Mouse (Mus musculus) heart, postnatal 0 days (tissue): ENCODE data around the gene Hist1h2bn. TPM values are rescaled to one million over a fixed set of nuclear protein-coding genes. Genes with fewer than 3 reads are reported as not detected.
"Not testable (repeated sequence)": the region's sequence is repeated elsewhere in the genome, so short reads cannot be mapped to it uniquely, and the experiment has no call there.

Experiments used
- ATAC-seq: fragments of 200-750 bp; cut with Nextera tagmentation; 2 replicates; pipeline ENCODE4 v1.8.0; 2017; ENCODE audit warnings: low read depth, moderate number of reproducible peaks, moderate library complexity; ENCODE audit not compliant: insufficient read depth
- DNase-seq: peaks from one replicate; pipeline ENCODE4 v3.0.0-alpha.2; 2016; ENCODE audit warnings: low spot score
- H3K27ac ChIP-seq: fragments of 300-500 bp; sonication (generic); 2 replicates; pipeline ENCODE4 v1.5.1; 2014; ENCODE audit warnings: low read depth, mild to moderate bottlenecking
- H3K27me3 ChIP-seq: fragments of 300-500 bp; sonication (generic); 2 replicates; pipeline ENCODE4 v1.6.1; 2014; ENCODE audit warnings: low read length, mixed read lengths; ENCODE audit not compliant: control insufficient read depth, insufficient read depth
- H3K36me3 ChIP-seq: fragments of 300-500 bp; sonication (generic); replicated peaks from 2 replicates; pipeline ENCODE4 v1.6.1; 2014; ENCODE audit warnings: low read length, mixed read lengths; ENCODE audit not compliant: control insufficient read depth, insufficient read depth
- H3K4me1 ChIP-seq: fragments of 300-500 bp; sonication (generic); 2 replicates; pipeline ENCODE4 v1.6.1; 2014; ENCODE audit warnings: antibody characterized with exemption; ENCODE audit not compliant: control insufficient read depth, insufficient read depth
- H3K4me2 ChIP-seq: fragments of 300-500 bp; sonication (generic); 2 replicates; pipeline ENCODE4 v1.6.1; 2014; ENCODE audit warnings: low read depth, mild to moderate bottlenecking, low read length, moderate library complexity
- H3K4me3 ChIP-seq: fragments of 300-500 bp; sonication (generic); 2 replicates; pipeline ENCODE4 v1.5.1; 2014; ENCODE audit warnings: low read depth, low read length
- H3K9ac ChIP-seq: fragments of 300-500 bp; sonication (generic); replicated peaks from 2 replicates; pipeline ENCODE4 v1.6.1; 2014; ENCODE audit warnings: low read depth, low read length, mixed read lengths
- H3K9me3 ChIP-seq: fragments of 300-500 bp; sonication (generic); replicated peaks from 2 replicates; pipeline ENCODE4 v1.6.1; 2016; ENCODE audit warnings: low read length; ENCODE audit not compliant: control insufficient read depth
- CTCF ChIP-seq: IDR thresholded peaks from 2 replicates; pipeline ENCODE4 v1.5.1; 2016; ENCODE audit warnings: antibody characterized with exemption, control low read depth, low read depth
- EP300 ChIP-seq: IDR thresholded peaks from 2 replicates; pipeline ENCODE4 v1.6.1; 2016; ENCODE audit warnings: antibody characterized with exemption, low read depth
- WGBS: fragments of 180-500 bp; shearing (Covaris S2); extraction: QIAGEN DNeasy Blood & Tissue Kit; methylation state at CpG from one replicate; pipeline ENCODE4 v1.1.7; 2014; 5-methylcytosine and 5-hydroxymethylcytosine counted together
- microRNA-seq: library from miRNA; unstranded; fragments of <30 nt; microRNA quantifications from one replicate; pipeline ENCODE4, GENCODE M21; 2016
- polyA plus RNA-seq: library from polyadenylated mRNA; unstranded; fragments of >200 nt; fragmentation: Nextera tagmentation; extraction: Ambion mirVana; gene quantifications from 2 replicates; pipeline ENCODE4 v1.2.1, GENCODE M21; 2015
- total RNA-seq: library from RNA; depleted of rRNA; stranded (reverse); fragments of >200 nt; gene quantifications from 2 replicates; pipeline ENCODE4 v1.2.3, GENCODE M21; 2014; ENCODE audit warnings: low replicate concordance; rRNA removed

The Hist1h2bn gene
- total and polyA plus RNA-seq, 2 experiments from 2014 or later: 0.94 to 1,692 TPM

GRCm38 (mm10) chr13:21789925-21790324, 36.0 kb downstream of the Hist1h2bn start:
- H3K36me3 ChIP-seq: no peaks in the 10 kb centered on the region
- no peak for TF ChIP-seq CTCF
- TF ChIP-seq EP300: no peak
- H3K4me1 ChIP-seq: peaks cover 24% of the 10 kb centered on the region
- 57% methylated on average over 6 of the region's 6 CpGs for WGBS
- H3K9me3 ChIP-seq: no peaks in the 10 kb centered on the region
- DNase-seq (no peak), ATAC-seq (no peak)
- no peak overlapping the region for H3K27ac ChIP-seq
- no peak overlapping the region for H3K9ac ChIP-seq
- no peak overlapping the region for H3K4me2 ChIP-seq
- no peak overlapping the region for H3K4me3 ChIP-seq
- H3K27me3 ChIP-seq: no peaks in the 10 kb centered on the region

- H3K27ac ChIP-seq: no peak overlapping the region
- DNase-seq (peak; percentile 18), ATAC-seq (no peak)
- H3K4me2 ChIP-seq: peak overlapping the region; percentile 60
- peak overlapping the region; percentile 18 for H3K9ac ChIP-seq
- H3K4me3 ChIP-seq: peak overlapping the region; percentile 30
- no peaks in the 10 kb centered on the region for H3K36me3 ChIP-seq
- TF ChIP-seq EP300 (no peak), CTCF (no peak)
- H3K27me3 ChIP-seq: no peaks in the 10 kb centered on the region
- H3K9me3 ChIP-seq: no peaks in the 10 kb centered on the region
- H3K4me1 ChIP-seq: peaks cover 22% of the 10 kb centered on the region
- 7% methylated on average over 18 of the region's 18 CpGs for WGBS
Observed at GRCm38 (mm10) chr13:21790601-21791283, 36.8 kb downstream of the Hist1h2bn start.

GRCm38 (mm10) chr13:21795584-21795983, 41.7 kb downstream of the Hist1h2bn start:
- Histone ChIP-seq H3K9me3 (no peaks in the 10 kb centered on the region), H3K27me3 (no peaks in the 10 kb centered on the region), H3K27ac (no peak overlapping the region), H3K4me2 (no peak overlapping the region), H3K9ac (no peak overlapping the region), H3K4me3 (no peak overlapping the region), H3K36me3 (no peaks in the 10 kb centered on the region), H3K4me1 (peaks cover 5% of the 10 kb centered on the region; the same call in 1 of the 2 replicates)
- TF ChIP-seq CTCF: no peak
- ATAC-seq (no peak), DNase-seq (no peak)
- WGBS: 87% methylated on average over 7 of the region's 7 CpGs

DNA sequence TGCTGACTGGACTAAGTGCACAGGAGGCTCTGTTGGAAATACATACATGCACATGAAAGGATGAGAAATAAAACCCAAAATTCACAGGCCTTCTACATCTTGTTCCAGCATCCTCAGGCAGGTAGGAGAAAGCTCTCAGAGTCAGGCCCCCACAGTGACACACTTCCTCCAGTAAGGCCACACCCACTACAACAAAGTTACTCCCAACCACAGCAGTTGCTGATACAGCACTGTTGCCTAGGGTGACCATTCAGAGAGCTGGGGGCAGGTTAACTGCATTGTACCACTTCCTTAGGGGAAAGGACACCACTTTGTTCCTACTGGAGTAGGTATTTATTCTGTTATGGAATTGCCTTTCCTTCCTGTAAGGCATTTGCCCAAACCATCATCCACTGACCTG, 43.2 kb downstream of the Hist1h2bn start:
- not testable (repeated sequence) for H3K4me3 ChIP-seq, H3K4me2 ChIP-seq, H3K36me3 ChIP-seq, ATAC-seq, H3K9me3 ChIP-seq, H3K9ac ChIP-seq, H3K27ac ChIP-seq, DNase-seq, H3K27me3 ChIP-seq, H3K4me1 ChIP-seq

GRCm38 (mm10) chr13:21803058-21803457, 49.1 kb downstream of the Hist1h2bn start:
- H3K9ac ChIP-seq, H3K36me3 ChIP-seq, H3K9me3 ChIP-seq, H3K27me3 ChIP-seq, H3K4me3 ChIP-seq, H3K27ac ChIP-seq, DNase-seq, H3K4me1 ChIP-seq, H3K4me2 ChIP-seq: not testable (repeated sequence)
- no CpG with 5 or more reads among the region's 4 CpGs for WGBS
- peak; percentile 66; the same call in 1 of the 2 replicates for ATAC-seq

Small RNA genes lying within 50 kb of the gene (microRNA-seq; reads per million reads assigned to microRNA genes)
- gene Gm44346: not detected
- not detected for gene Gm44357
- gene Gm44367: not detected
- gene Gm44454: not detected

Other genes with a start within 250 kb of the Hist1h2bn start
- 7.1 and 10.9 TPM in 2 replicates for gene Zkscan8, start 223.0 kb upstream of the Hist1h2bn start, total RNA-seq
- 3.0 and 3.4 TPM in 2 replicates for gene Zkscan8, start 223.0 kb upstream of the Hist1h2bn start, polyA plus RNA-seq
- gene Olfr1366, start 211.3 kb upstream of the Hist1h2bn start, total RNA-seq: not detected in 2 replicates
- not detected in 2 replicates for gene Olfr1366, start 211.3 kb upstream of the Hist1h2bn start, polyA plus RNA-seq
- gene Olfr1535, start 194.2 kb upstream of the Hist1h2bn start, total RNA-seq: not detected in 2 replicates
- 0.03 TPM in 1 of 2 replicates, not detected in the other for gene Olfr1535, start 194.2 kb upstream of the Hist1h2bn start, polyA plus RNA-seq
- gene Olfr1364, start 172.4 kb upstream of the Hist1h2bn start, total RNA-seq: not detected in 2 replicates
- gene Olfr1364, start 172.4 kb upstream of the Hist1h2bn start, polyA plus RNA-seq: not detected in 2 replicates
- gene Olfr1362, start 140.1 kb upstream of the Hist1h2bn start, total RNA-seq: not detected in 2 replicates
- not detected in 2 replicates for gene Olfr1362, start 140.1 kb upstream of the Hist1h2bn start, polyA plus RNA-seq
- not detected in 2 replicates for gene Olfr11, start 111.6 kb upstream of the Hist1h2bn start, total RNA-seq
- gene Olfr11, start 111.6 kb upstream of the Hist1h2bn start, polyA plus RNA-seq: not detected in 2 replicates
- not detected in 2 replicates for gene Olfr1361, start 90.7 kb upstream of the Hist1h2bn start, total RNA-seq
- not detected in 2 replicates for gene Olfr1361, start 90.7 kb upstream of the Hist1h2bn start, polyA plus RNA-seq
- not detected in 2 replicates for gene Olfr1360, start 76.7 kb upstream of the Hist1h2bn start, total RNA-seq
- gene Olfr1360, start 76.7 kb upstream of the Hist1h2bn start, polyA plus RNA-seq: not detected in 2 replicates
- not detected in 2 replicates for gene Olfr1359, start 56.0 kb upstream of the Hist1h2bn start, total RNA-seq
- gene Olfr1359, start 56.0 kb upstream of the Hist1h2bn start, polyA plus RNA-seq: not detected in 2 replicates
- gene Hist1h2bl, start 38.0 kb upstream of the Hist1h2bn start, total RNA-seq: 431 and 666 TPM in 2 replicates
- gene Hist1h2bl, start 38.0 kb upstream of the Hist1h2bn start, polyA plus RNA-seq: 0.55 and 0.98 TPM in 2 replicates
- 828 and 1,538 TPM in 2 replicates for gene Hist1h2ai, start 37.7 kb upstream of the Hist1h2bn start, total RNA-seq
- 3.6 and 4.3 TPM in 2 replicates for gene Hist1h2ai, start 37.7 kb upstream of the Hist1h2bn start, polyA plus RNA-seq
- gene Hist1h3h, start 36.5 kb upstream of the Hist1h2bn start, total RNA-seq: 1,332 and 1,437 TPM in 2 replicates
- 1.8 TPM in 1 of 2 replicates, not detected in the other for gene Hist1h3h, start 36.5 kb upstream of the Hist1h2bn start, polyA plus RNA-seq
- 1,438 and 1,618 TPM in 2 replicates for gene Hist1h2bm, start 32.1 kb upstream of the Hist1h2bn start, total RNA-seq
- 0.60 and 0.90 TPM in 2 replicates for gene Hist1h2bm, start 32.1 kb upstream of the Hist1h2bn start, polyA plus RNA-seq
- gene Hist1h4j, start 19.1 kb upstream of the Hist1h2bn start, total RNA-seq: 962 and 1,129 TPM in 2 replicates
- 0.20 and 0.27 TPM in 2 replicates for gene Hist1h4j, start 19.1 kb upstream of the Hist1h2bn start, polyA plus RNA-seq
- gene Hist1h4k, start 3.6 kb upstream of the Hist1h2bn start, total RNA-seq: 470 and 1,132 TPM in 2 replicates
- gene Hist1h4k, start 3.6 kb upstream of the Hist1h2bn start, polyA plus RNA-seq: 0.55 and 1.4 TPM in 2 replicates
- 128 and 633 TPM in 2 replicates for gene Hist1h2ak, start 296 bp upstream of the Hist1h2bn start, total RNA-seq
- gene Hist1h2ak, start 296 bp upstream of the Hist1h2bn start, polyA plus RNA-seq: 10.3 and 10.7 TPM in 2 replicates
- gene Hist1h1b, start 26.5 kb downstream of the Hist1h2bn start, total RNA-seq: 356 and 550 TPM in 2 replicates
- gene Hist1h1b, start 26.5 kb downstream of the Hist1h2bn start, polyA plus RNA-seq: 4.7 and 5.4 TPM in 2 replicates
- gene Hist1h3i, start 29.2 kb downstream of the Hist1h2bn start, total RNA-seq: 602 and 1,805 TPM in 2 replicates
- 21.5 and 25.8 TPM in 2 replicates for gene Hist1h3i, start 29.2 kb downstream of the Hist1h2bn start, polyA plus RNA-seq
- 677 and 1,354 TPM in 2 replicates for gene Hist1h2an, start 33.1 kb downstream of the Hist1h2bn start, total RNA-seq
- gene Hist1h2an, start 33.1 kb downstream of the Hist1h2bn start, polyA plus RNA-seq: 1.8 and 3.3 TPM in 2 replicates
- 250 and 332 TPM in 2 replicates for gene Hist1h2bp, start 33.3 kb downstream of the Hist1h2bn start, total RNA-seq
- 0.34 and 0.55 TPM in 2 replicates for gene Hist1h2bp, start 33.3 kb downstream of the Hist1h2bn start, polyA plus RNA-seq
- gene Hist1h2bq, start 56.1 kb downstream of the Hist1h2bn start, total RNA-seq: 1,204 and 1,722 TPM in 2 replicates
- 5.6 and 6.3 TPM in 2 replicates for gene Hist1h2bq, start 56.1 kb downstream of the Hist1h2bn start, polyA plus RNA-seq
- not detected in 2 replicates for gene Hist1h2ao, start 56.3 kb downstream of the Hist1h2bn start, total RNA-seq
- gene Hist1h2ao, start 56.3 kb downstream of the Hist1h2bn start, polyA plus RNA-seq: not detected in 2 replicates
- 1.1 and 2.7 TPM in 2 replicates for gene Hist1h4m, start 57.6 kb downstream of the Hist1h2bn start, total RNA-seq
- gene Hist1h4m, start 57.6 kb downstream of the Hist1h2bn start, polyA plus RNA-seq: not detected in 2 replicates
- 3,661 and 3,822 TPM in 2 replicates for gene Hist1h4n, start 78.1 kb downstream of the Hist1h2bn start, total RNA-seq
- 2.0 and 2.4 TPM in 2 replicates for gene Hist1h4n, start 78.1 kb downstream of the Hist1h2bn start, polyA plus RNA-seq
- gene Hist1h2ap, start 79.4 kb downstream of the Hist1h2bn start, total RNA-seq: 1,615 and 1,927 TPM in 2 replicates
- 664 and 726 TPM in 2 replicates for gene Hist1h2ap, start 79.4 kb downstream of the Hist1h2bn start, polyA plus RNA-seq
- gene Hist1h2br, start 79.6 kb downstream of the Hist1h2bn start, total RNA-seq: 929 and 1,160 TPM in 2 replicates
- 5.2 and 6.5 TPM in 2 replicates for gene Hist1h2br, start 79.6 kb downstream of the Hist1h2bn start, polyA plus RNA-seq
- gene Zfp184, start 191.0 kb downstream of the Hist1h2bn start, total RNA-seq: 1.1 and 1.7 TPM in 2 replicates
- gene Zfp184, start 191.0 kb downstream of the Hist1h2bn start, polyA plus RNA-seq: 2.1 and 2.6 TPM in 2 replicates
- gene Pom121l2, start 227.1 kb downstream of the Hist1h2bn start, total RNA-seq: not detected in 2 replicates
- gene Pom121l2, start 227.1 kb downstream of the Hist1h2bn start, polyA plus RNA-seq: not detected in 2 replicates